Mouse (Mus musculus): ENCODE measurements at regions not wholly inside any gene's neighbourhood (a gene's known extent, or its start where the extent isn't known, plus 50 kb on each side); places are given as distances from the start of the nearest gene placed in this dataset.

- Histone ChIP-seq H3K9me3 (ENCODE audit: low read length) (no peaks in the 10 kb centered on the region), H3K36me3 (ENCODE audit: insufficient read depth, low read length) (no peaks in the 10 kb centered on the region), H3K9ac (replicated peaks; ENCODE audit: low read length) (no peak overlapping the region), H3K27ac (no peak overlapping the region), H3K27me3 (ENCODE audit: insufficient read depth, low read length) (no peaks in the 10 kb centered on the region), H3K4me2 (ENCODE audit: low read depth, low read length) (no peak overlapping the region), H3K4me3 (ENCODE audit: low read length) (no peak overlapping the region), H3K4me1 (ENCODE audit: insufficient read depth, low read length) (no peaks in the 10 kb centered on the region)
- DNase-seq (ENCODE audit: low spot score), result no peak
- no peak for TF ChIP-seq CTCF (IDR thresholded peaks at IDR 0.05; ENCODE audit: low read depth)
- no peak for ATAC-seq
- WGBS, result 83% methylated on average over 1 of the region's 1 CpGs
Measured at GRCm38 (mm10) chr2:55817273-55817672, 381.5 kb downstream of the Kcnj3 start.

GRCm38 (mm10) chr2:55818220-55818619 lies 382.4 kb downstream of the Kcnj3 start:
- peak; percentile 92 for ATAC-seq
- no peak overlapping the region for H3K9ac ChIP-seq (replicated peaks; ENCODE audit: low read length)

GRCm38 (mm10) chr2:55822726-55823125 lies 387.0 kb downstream of the Kcnj3 start:
- Histone ChIP-seq H3K9ac (replicated peaks; ENCODE audit: low read length) (no peak overlapping the region), H3K4me3 (ENCODE audit: low read length) (no peak overlapping the region), H3K4me1 (ENCODE audit: insufficient read depth, low read length) (no peaks in the 10 kb centered on the region), H3K4me2 (ENCODE audit: low read depth, low read length) (no peak overlapping the region), H3K27ac (no peak overlapping the region), H3K27me3 (ENCODE audit: insufficient read depth, low read length) (no peaks in the 10 kb centered on the region), H3K36me3 (ENCODE audit: insufficient read depth, low read length) (no peaks in the 10 kb centered on the region), H3K9me3 (ENCODE audit: low read length) (no peaks in the 10 kb centered on the region)
- no peak for TF ChIP-seq CTCF (IDR thresholded peaks at IDR 0.05; ENCODE audit: low read depth)
- ATAC-seq, result no peak
- DNase-seq (ENCODE audit: low spot score), result no peak

More at GRCm38 (mm10) chr2:55818220-55818619, 382.4 kb downstream of the Kcnj3 start:
- no peaks in the 10 kb centered on the region for H3K9me3 ChIP-seq (ENCODE audit: low read length)
- no peaks in the 10 kb centered on the region for H3K36me3 ChIP-seq (ENCODE audit: insufficient read depth, low read length)
- WGBS, result 12% methylated on average over 7 of the region's 7 CpGs
- no peak for TF ChIP-seq CTCF (IDR thresholded peaks at IDR 0.05; ENCODE audit: low read depth)
- peak overlapping the region; percentile 41 for H3K4me2 ChIP-seq (ENCODE audit: low read depth, low read length)
- DNase-seq (ENCODE audit: low spot score), result peak; percentile 77
- peak overlapping the region; percentile 23; the same call in 1 of the 2 replicates for H3K27ac ChIP-seq
- no peaks in the 10 kb centered on the region for H3K27me3 ChIP-seq (ENCODE audit: insufficient read depth, low read length)
- H3K4me1 ChIP-seq (ENCODE audit: insufficient read depth, low read length), result no peaks in the 10 kb centered on the region
- H3K4me3 ChIP-seq (ENCODE audit: low read length), result 0 out of 2 replicates have a peak overlapping the region, but pooled peaks have one; percentile 6

GRCm38 (mm10) chr2:55841521-55841920 lies 405.8 kb downstream of the Kcnj3 start:
- Histone ChIP-seq H3K9ac (replicated peaks; ENCODE audit: low read length) (no peak overlapping the region), H3K27ac (no peak overlapping the region), H3K36me3 (ENCODE audit: insufficient read depth, low read length) (no peaks in the 10 kb centered on the region), H3K27me3 (ENCODE audit: insufficient read depth, low read length) (no peaks in the 10 kb centered on the region), H3K4me2 (ENCODE audit: low read depth, low read length) (no peak overlapping the region), H3K9me3 (ENCODE audit: low read length) (no peaks in the 10 kb centered on the region), H3K4me3 (ENCODE audit: low read length) (no peak overlapping the region), H3K4me1 (ENCODE audit: insufficient read depth, low read length) (no peaks in the 10 kb centered on the region)
- peak; percentile 66 for TF ChIP-seq CTCF (IDR thresholded peaks at IDR 0.05; ENCODE audit: low read depth)
- WGBS, result 60% methylated on average over 1 of the region's 1 CpGs
- peak; percentile 62 for DNase-seq (ENCODE audit: low spot score)
- no peak for ATAC-seq

GRCm38 (mm10) chr2:55846832-55847382 lies 411.1 kb downstream of the Kcnj3 start:
- Histone ChIP-seq H3K9me3 (ENCODE audit: low read length) (no peaks in the 10 kb centered on the region), H3K4me2 (ENCODE audit: low read depth, low read length) (no peak overlapping the region), H3K9ac (replicated peaks; ENCODE audit: low read length) (no peak overlapping the region), H3K4me1 (ENCODE audit: insufficient read depth, low read length) (no peaks in the 10 kb centered on the region), H3K27ac (no peak overlapping the region), H3K36me3 (ENCODE audit: insufficient read depth, low read length) (no peaks in the 10 kb centered on the region), H3K4me3 (ENCODE audit: low read length) (no peak overlapping the region), H3K27me3 (ENCODE audit: insufficient read depth, low read length) (no peaks in the 10 kb centered on the region)
- WGBS, result 58% methylated on average over 3 of the region's 3 CpGs
- no peak for DNase-seq (ENCODE audit: low spot score)
- TF ChIP-seq CTCF (IDR thresholded peaks at IDR 0.05; ENCODE audit: low read depth), result no peak
- ATAC-seq, result no peak

- no peak overlapping the region for H3K4me3 ChIP-seq (ENCODE audit: low read length)
- H3K36me3 ChIP-seq (ENCODE audit: insufficient read depth, low read length), result no peaks in the 10 kb centered on the region
- H3K9ac ChIP-seq (replicated peaks; ENCODE audit: low read length), result no peak overlapping the region
- H3K4me1 ChIP-seq (ENCODE audit: insufficient read depth, low read length), result no peaks in the 10 kb centered on the region
- H3K27ac ChIP-seq, result no peak overlapping the region
- H3K27me3 ChIP-seq (ENCODE audit: insufficient read depth, low read length), result no peaks in the 10 kb centered on the region
- WGBS, result 64% methylated on average over 1 of the region's 1 CpGs
- H3K9me3 ChIP-seq (ENCODE audit: low read length), result no peaks in the 10 kb centered on the region
- DNase-seq (ENCODE audit: low spot score), result no peak
- no peak overlapping the region for H3K4me2 ChIP-seq (ENCODE audit: low read depth, low read length)
- no peak for TF ChIP-seq CTCF (IDR thresholded peaks at IDR 0.05; ENCODE audit: low read depth)
- no peak for ATAC-seq
Measured at GRCm38 (mm10) chr2:55862479-55862878, 426.7 kb downstream of the Kcnj3 start.

GRCm38 (mm10) chr2:55889976-55890375 lies 454.2 kb downstream of the Kcnj3 start:
- no peak for DNase-seq (ENCODE audit: low spot score)
- H3K9ac ChIP-seq (replicated peaks; ENCODE audit: low read length), result no peak overlapping the region
- TF ChIP-seq CTCF (IDR thresholded peaks at IDR 0.05; ENCODE audit: low read depth), result no peak
- H3K9me3 ChIP-seq (ENCODE audit: low read length), result no peaks in the 10 kb centered on the region
- no peaks in the 10 kb centered on the region for H3K4me1 ChIP-seq (ENCODE audit: insufficient read depth, low read length)
- H3K27ac ChIP-seq, result no peak overlapping the region
- H3K4me2 ChIP-seq (ENCODE audit: low read depth, low read length), result no peak overlapping the region
- no peak for ATAC-seq
- H3K4me3 ChIP-seq (ENCODE audit: low read length), result no peak overlapping the region
- no peaks in the 10 kb centered on the region for H3K27me3 ChIP-seq (ENCODE audit: insufficient read depth, low read length)
- WGBS, result 76% methylated on average over 2 of the region's 2 CpGs
- no peaks in the 10 kb centered on the region for H3K36me3 ChIP-seq (ENCODE audit: insufficient read depth, low read length)
